Mouse (Mus musculus): ENCODE results near the gene Tspyl4. TPM values are rescaled to one million over a fixed set of nuclear protein-coding genes. Genes with fewer than 3 reads are reported as not detected.
"Not testable (repeated sequence)": the region's sequence is repeated elsewhere in the genome, so short reads cannot be mapped to it uniquely, and the experiment has no call there.

Tspyl4 gene
- 0.62 TPM in 1 of 2 replicates, not detected in the other for total RNA-seq (2014; fragmentation: Nextera tagmentation)
- 0.34 and 2.0 TPM in 2 replicates for total RNA-seq (2017)

DNA sequence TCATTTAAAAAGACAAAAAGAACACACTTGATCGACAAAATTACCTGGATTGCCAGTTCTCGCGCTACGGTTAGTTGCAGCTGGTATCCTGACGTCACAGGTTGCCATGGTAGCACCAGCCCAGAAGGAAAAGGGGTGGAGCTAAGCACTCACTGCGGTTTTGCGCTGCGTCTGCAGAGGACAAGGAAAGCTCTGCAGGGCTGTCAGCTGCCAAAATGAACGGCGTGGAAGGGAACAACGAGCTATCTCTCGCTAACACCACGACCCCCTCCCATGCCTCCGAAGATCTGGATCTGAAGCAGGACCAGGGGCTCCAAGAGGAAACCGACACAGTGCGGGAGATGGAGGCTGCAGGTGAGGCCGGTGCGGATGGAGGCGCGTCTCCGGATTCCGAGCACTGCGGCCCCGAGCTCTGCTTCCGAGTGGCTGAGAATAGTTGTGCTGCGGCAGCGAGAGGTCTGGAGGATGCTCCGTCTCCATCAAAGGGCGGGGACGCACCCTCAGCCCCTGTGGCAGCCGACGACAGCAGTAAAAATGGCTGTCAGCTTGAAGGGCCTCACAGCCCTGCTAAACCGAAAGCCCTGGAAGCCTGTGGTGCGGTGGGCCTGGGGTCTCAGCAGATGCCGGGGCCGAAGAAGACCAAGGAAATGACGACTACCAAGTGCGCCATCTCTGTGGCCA is at the start of gene Tspyl4:
Gene Tspyl4, plus strand, starts transcription at position 144 of the 681 bp plus-strand sequence.
- peak; percentile 91 for ATAC-seq (replicated peaks; ENCODE audit: poor library complexity, severe bottlenecking)

DNA sequence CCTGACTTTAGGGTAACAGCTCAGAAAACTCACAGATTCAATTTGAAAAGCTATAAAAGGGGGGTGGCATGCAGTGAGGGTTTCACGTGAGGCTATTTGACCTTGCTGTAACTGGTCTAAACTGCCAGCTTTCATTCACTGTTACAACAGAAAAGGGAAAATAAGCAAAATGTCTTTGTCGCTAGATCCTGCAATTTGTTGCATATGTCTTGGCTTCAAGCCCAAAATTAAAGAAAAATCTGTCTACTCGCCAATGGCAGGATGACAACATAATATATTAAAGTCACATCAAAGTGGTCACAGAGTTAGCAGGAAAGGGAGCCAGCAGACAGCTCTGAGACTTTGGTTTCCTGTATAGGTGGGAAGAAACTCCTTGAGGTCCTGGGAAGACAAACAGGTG is 49.5 kb upstream of the Tspyl4 start:
- ATAC-seq (replicated peaks; ENCODE audit: poor library complexity, severe bottlenecking), result no peak

DNA sequence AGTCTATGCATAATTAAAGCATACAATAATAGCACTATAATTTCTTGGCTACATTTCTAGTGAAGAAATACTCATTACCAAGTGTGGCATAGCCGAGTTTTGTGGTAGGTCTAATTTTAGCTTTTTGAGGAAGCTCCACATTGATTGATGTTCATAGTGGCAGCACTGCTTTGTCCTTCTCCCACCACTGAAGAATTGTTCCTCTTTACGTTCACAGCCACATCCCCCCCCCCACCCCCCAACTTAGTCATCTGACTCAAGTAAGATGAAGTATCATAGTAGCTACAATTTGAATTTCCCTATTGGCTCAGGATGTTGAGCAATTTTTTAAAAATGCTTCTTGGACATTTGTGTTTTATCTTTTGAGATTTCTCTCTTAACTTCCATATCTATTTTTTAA is 47.6 kb upstream of the Tspyl4 start:
- ATAC-seq (replicated peaks; ENCODE audit: poor library complexity, severe bottlenecking), result peak; percentile 95

DNA sequence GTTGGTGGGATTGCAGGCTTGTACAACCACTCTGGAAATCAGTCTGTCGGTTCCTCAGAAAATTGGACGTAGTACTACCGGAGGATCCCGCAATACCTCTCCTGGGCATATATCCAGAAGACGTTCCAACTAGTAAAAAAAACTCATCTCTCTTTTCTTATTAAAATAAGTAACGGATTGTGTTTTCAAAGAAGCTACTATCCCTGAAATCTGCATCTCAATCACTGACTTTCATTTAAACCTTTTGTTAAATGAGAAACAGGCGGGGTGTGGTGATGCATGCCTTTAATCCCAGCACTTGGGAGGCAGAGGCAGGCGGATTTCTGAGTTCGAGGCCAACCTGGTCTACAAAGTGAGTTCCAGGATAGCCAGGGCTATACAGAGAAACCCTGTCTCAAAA is 44.4 kb upstream of the Tspyl4 start:
- ATAC-seq (replicated peaks; ENCODE audit: poor library complexity, severe bottlenecking), result not testable (repeated sequence)

DNA sequence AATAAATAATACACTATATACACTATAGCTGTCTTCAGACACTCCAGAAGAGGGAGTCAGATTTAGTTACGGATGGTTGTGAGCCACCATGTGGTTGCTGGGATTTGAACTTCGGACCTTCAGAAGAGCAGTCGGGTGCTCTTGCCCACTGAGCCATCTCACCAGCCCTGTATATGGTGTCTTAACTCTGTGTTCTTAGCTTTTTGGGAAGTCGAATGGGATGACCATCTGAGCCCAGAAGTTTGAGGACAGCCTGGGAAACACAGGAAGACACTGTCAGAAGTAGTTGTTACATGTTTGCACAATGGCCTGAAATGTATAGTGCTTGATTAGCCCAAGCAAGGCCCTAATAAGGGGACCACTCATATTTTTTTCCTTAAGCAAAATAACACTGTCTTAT is 32.1 kb upstream of the Tspyl4 start:
- ATAC-seq (replicated peaks; ENCODE audit: poor library complexity, severe bottlenecking), result no peak

DNA sequence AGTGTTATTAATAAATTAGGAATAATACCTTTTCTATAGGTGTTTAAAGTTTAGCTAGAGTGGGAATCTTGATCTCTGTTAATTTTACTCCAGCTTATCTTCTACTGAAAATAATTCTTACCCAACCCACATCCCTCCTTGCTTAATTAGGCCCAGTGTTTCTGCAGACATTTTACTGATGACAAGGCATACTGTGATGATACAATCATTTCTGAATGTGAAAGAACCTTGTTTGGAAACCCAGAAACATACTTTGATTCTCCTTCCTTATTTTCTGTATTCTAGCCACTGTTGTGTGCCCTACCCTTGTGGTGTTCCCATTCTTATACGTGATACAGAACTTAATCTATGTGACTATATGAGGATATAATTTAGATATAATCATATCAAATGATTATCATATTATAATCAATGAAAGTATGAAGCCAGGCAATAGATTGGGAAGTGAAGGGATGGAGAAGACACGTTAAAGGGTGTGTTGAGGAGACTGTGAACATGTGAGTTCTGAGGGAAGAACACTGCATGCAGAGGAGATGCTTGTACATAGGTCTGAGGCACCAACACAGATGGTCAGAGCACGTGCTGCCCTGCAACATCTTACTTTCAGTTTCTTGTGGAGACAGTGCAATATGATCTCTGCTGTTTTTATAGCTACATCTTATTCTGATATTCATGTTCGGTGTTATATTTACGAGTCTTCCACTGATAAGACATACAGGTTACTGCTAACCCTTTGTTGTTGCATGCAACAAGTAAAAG is 29.8 kb upstream of the Tspyl4 start:
- ATAC-seq (replicated peaks; ENCODE audit: poor library complexity, severe bottlenecking), result peak; percentile 85

DNA sequence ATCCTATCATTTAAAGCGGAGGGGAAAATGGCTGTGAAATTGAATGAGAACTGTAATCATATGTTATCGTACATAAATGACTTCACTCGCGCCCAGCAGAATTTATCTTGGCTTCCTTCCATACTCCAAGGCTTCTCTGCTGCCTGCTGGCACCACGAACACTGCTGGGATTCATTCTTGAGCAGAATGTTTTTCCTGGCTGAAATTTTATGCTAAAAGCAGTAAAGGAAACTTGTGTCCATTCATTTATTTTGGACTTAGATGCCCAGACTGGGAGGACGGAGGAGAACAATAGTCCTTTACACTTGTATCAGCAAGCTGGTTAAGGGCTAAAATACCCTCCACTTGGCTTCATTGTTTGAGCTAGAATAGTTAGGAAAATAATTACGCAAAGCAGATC is 25.6 kb upstream of the Tspyl4 start:
- no peak for ATAC-seq (replicated peaks; ENCODE audit: poor library complexity, severe bottlenecking)

DNA sequence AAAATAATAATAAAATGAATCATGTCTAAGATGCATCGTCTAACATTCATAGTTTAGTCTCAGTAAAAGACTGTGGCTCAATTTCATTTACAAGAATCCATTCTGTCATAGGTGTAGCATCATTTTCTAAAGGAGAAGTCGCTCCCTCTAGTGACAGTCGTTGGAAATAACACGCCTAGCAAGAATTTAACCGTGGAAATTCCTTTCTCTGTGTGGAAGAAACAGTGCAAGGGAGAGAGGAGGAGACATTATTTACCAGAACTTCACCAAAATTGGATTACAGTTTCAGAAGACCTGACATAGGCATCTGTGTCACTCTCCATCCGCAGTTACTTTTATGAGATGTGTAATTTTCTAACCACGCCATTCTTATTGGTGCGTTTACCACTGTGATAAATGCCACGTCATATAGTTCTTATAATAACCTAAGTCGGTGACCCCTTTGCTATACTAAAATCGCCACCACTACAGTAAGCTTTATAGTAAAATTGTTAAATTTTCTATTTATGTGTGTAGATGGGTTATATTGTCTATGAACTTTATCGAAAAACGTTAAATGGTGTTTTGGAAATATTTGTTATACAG is 16.6 kb upstream of the Tspyl4 start:
- peak; percentile 33 for ATAC-seq (replicated peaks; ENCODE audit: poor library complexity, severe bottlenecking)

DNA sequence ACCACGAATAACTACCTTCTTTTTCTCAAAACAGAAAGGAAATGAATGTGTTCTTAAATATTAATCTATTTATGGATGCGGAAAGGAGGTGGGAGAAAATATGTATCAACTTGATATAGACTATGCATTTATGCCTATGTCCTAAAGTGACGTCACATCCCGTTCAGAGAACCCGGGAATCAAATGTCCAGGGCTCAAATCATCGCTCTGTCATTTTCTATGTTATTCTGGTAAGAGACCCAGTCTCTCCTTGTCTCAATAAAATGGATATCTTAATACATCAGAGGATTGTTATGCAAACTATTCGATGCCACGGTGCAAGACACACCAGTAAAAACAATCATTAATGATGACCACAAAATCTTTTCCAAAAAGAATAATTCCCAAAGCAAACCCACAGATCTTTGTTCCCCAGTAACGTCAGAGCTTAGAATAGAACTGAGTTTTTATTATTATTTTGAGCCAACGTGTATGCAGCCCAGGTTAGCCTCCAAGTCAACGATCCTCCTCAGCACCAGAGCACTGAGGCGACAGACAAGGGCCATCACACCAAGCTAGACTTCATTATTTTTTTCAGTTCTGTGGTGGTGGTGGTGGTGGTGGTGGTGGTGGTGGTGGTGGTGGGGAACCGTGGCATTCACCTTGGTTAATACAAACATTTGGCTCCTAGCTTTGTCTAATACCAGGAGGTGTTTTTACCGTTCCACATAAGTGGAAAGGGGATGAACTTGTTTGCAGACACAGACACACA is 15.9 kb upstream of the Tspyl4 start:
- no peak for ATAC-seq (replicated peaks; ENCODE audit: poor library complexity, severe bottlenecking)

DNA sequence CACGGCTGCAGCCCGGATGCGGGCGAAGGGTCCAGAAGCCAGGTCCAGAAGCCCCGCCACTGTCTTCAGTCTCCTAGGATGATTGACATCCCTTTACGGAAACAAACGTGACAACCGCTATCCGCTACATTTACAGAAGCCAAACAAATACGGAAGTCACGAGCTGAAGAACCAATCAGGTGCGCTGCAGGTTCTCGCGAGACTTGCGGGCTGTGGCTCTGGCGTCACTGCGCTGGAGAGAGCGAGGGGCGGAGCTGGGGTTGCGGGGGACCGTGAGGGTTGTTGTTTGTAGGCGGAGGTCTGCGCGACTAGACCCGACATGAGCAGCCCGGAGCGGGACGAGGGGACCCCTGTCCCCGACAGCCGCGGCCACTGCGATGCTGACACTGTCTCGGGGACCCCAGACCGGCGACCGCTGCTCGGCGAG is 15.3 kb upstream of the Tspyl4 start, which contains the start of gene Tspyl1:
Gene Tspyl1, plus strand, starts transcription at position 229 of the 427 bp plus-strand sequence.
- peak; percentile 92 for ATAC-seq (replicated peaks; ENCODE audit: poor library complexity, severe bottlenecking)

DNA sequence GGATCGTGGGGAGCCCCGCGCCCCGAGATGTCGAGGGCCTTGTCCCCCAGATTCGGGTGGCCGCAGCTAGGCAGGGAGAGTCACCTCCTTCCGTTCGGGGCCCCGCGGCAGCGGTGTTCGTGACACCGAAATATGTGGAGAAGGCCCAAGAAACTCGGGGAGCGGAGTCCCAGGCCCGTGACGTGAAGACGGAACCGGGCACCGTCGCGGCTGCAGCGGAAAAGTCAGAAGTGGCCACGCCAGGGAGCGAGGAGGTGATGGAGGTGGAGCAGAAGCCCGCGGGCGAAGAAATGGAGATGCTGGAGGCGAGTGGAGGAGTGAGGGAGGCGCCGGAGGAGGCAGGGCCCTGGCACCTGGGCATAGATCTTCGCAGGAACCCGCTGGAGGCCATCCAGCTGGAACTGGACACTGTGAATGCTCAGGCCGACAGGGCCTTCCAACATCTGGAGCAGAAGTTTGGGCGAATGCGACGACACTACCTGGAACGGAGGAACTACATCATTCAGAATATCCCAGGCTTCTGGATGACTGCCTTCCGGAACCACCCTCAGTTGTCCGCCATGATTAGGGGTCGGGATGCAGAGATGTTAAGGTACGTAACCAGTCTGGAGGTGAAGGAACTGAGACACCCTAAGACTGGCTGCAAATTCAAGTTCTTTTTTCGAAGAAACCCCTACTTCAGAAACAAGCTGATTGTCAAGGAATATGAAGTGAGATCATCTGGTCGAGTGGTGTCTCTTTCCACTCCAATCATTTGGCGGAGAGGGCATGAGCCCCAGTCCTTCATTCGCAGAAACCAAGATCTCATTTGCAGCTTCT is 14.6 kb upstream of the Tspyl4 start:
- peak; percentile 38 for ATAC-seq (replicated peaks; ENCODE audit: poor library complexity, severe bottlenecking)

DNA sequence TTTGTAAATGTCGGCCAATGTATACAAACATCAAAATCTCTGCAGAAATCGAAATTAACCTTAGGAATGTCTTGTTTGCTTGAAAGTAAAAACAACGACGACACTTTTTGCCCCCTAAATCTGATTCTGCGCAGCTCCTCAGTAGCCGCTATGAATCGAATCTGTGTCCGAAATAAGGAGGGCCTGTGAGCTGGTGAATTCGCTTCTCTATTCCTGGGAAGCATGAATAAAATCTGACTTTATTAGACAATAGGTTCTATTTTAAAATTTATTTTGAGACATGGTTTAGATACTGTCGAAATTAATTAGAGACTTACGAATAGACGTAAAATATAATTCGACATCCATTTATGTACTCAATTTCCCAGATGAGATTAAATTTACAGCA is 337 bp upstream of the Tspyl4 start:
- ATAC-seq (replicated peaks; ENCODE audit: poor library complexity, severe bottlenecking), result no peak

DNA sequence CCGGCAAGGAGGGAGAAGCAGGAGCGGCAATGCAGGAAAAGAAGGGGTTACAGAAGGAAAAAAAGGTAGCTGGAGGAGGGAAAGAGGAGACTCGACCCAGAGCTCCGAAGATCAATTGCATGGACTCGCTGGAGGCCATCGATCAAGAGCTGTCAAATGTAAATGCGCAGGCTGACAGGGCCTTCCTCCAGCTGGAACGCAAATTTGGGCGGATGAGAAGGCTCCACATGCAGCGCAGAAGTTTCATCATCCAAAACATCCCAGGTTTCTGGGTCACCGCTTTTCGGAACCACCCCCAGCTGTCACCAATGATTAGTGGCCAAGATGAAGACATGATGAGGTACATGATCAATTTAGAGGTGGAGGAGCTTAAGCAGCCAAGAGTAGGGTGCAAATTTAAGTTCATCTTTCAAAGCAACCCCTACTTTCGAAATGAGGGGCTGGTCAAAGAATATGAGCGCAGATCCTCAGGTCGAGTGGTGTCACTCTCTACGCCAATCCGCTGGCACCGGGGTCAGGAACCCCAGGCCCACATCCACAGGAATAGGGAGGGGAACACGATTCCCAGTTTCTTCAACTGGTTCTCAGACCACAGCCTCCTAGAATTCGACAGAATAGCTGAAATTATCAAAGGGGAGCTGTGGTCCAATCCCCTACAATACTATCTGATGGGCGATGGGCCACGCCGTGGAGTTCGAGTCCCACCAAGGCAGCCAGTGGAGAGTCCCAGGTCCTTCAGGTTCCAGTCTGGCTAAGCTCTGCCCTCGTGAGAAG is 925 bp downstream of the Tspyl4 start:
- ATAC-seq (replicated peaks; ENCODE audit: poor library complexity, severe bottlenecking), result peak; percentile 6; the same call in 1 of the 2 replicates

DNA sequence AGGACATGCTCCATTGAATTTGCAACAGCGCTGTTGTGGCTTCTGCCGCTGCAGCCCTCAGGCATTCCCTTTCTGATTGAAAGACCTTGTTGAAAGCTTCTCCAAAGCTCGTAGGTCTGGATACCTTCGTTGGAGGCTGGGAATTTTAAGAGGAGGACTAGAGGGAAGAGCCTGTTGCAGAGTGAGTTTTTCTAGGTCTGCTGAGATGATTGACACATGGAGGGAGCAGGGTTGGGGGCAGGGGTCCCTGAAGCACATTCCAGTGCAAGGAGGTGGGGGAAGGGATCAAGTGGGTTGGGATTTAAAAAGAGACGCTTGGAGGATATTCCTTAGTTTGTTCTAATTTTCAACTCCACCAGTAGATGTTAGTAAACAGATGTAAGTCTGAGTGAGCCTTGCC is 3.1 kb downstream of the Tspyl4 start:
- no peak for ATAC-seq (replicated peaks; ENCODE audit: poor library complexity, severe bottlenecking)

DNA sequence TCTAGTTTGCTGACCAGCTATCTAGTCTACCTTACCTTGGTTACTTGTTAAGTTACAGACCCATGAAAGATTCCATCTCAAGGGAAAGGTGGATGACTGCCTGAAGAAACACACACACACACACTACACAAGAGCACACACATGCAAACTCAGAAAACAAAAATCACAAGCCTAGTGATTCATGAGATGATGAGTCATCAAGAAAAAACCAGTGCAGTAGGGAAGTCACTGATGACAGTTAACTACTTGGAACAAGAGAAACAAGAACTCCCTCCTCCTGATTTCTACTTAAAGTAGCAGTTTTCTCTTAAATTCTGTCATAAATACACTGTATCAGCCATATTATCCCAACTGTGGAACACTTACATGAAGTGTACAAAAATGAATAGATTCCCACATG is 9.8 kb downstream of the Tspyl4 start:
- ATAC-seq (replicated peaks; ENCODE audit: poor library complexity, severe bottlenecking), result peak; percentile 27; the same call in 1 of the 2 replicates

DNA sequence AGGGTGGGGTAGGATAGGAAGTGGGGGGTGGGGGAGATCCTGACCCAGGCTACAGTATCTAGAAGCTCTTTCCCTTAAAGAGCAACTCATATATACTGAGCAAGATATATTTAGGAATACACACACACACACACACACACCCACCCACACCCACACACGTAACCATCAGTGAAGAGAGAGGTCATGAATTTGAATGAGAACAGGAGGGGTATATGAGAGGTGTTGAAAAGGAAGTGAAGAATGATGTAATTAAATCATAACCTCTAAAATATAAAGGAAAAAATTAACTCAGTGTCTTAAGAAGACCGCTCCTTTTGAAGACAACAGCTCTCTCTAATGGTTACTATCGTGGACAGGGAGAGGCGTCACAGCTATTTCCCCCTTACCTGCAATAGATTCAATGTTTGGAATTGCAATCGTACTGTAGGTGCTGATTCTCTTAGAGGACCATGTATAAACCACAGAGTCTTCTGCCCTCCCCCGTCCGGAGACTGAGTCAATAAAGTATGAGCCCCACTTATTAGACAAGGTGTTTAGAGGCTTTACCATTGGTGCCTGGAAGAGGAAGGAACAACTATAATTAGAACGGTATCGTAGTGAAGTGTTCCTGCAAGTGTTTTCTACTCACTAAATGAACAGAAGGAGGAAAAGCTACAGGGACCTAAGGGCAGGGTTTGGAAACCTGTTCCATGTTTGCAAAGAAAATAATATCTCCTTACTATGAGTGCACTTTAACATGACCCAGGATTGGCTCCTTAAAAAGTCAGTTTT is 12.9 kb downstream of the Tspyl4 start:
- ATAC-seq (replicated peaks; ENCODE audit: poor library complexity, severe bottlenecking), result no peak

DNA sequence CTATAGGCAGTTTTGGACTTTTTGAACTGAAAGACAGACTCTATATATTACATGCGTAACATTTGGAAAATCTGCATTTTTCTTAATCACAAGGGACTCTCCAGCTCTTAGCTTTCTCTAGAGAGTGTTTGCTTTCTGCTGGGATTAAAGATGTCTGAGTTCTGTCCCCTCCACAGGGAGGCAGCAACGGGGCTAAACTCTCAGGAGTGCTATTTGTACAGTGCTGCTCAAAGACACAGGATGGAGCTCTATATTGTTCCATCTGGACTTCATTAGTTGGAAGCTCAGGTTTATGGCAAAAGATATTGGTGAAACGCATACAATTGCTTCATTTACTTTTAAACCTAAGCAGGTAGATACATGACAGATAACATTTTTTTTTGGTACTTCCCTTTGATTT is 15.3 kb downstream of the Tspyl4 start:
- no peak for ATAC-seq (replicated peaks; ENCODE audit: poor library complexity, severe bottlenecking)

DNA sequence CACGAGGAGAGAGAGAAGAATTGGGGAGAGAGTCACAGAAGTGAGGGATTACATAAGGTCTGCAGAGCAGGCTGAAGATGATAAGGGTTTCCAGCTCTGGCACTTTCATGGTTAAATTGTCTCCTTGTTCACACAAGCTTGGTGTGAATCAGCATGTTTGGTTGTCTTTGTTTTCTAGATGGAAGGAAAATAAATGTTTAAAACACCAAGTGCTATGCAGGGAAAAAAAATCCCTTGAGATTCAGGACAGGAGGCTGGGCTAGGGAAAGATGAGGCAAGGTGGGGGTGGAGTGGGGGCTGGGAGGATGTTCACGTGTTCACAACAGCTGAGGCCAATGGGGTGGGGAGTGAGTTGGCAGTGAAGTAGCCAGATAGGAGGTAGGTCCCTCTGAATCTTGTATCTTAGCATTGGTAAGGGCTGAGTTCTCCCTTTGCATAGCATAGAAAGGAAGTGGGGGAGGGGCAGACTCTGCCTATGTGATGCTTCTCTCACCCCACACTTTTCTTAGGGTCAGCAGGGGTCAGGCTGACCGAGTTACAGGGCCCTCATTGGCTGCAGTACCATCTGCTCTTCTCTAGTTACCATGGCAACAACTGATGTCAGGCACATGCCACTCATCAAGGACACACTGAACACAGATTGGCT is 19.5 kb downstream of the Tspyl4 start:
- no peak; the same call in 1 of the 2 replicates for ATAC-seq (replicated peaks; ENCODE audit: poor library complexity, severe bottlenecking)
